Mouse (Mus musculus) stomach, postnatal 0 days (tissue): Measurements from ENCODE around the gene Med12l.

Source experiments
- CTCF ChIP-seq: IDR thresholded peaks from 2 replicates; pipeline ENCODE4 v1.5.1; 2016; ENCODE audit warnings: antibody characterized with exemption, low read depth, mild to moderate bottlenecking, moderate library complexity
- EP300 ChIP-seq: optimal IDR thresholded peaks from 2 replicates; pipeline ENCODE3; 2016; ENCODE audit warnings: antibody characterized with exemption

GRCm38 (mm10) chr3:59097421-59097820 is 91.8 kb downstream of the Med12l start:
- TF ChIP-seq CTCF = no peak
- no peak for TF ChIP-seq EP300
